ENCODE assay signal across 8 mouse cellular contexts in genomic region chr1:132371298-132372081, GRCm38 (mm10). TPM values are rescaled to one million over a fixed set of nuclear protein-coding genes. Genes with fewer than 3 reads are reported as not detected.
A peak's percentile ranks its signal among the peaks of the same experiment; 100 is the strongest.
DNase-seq lines count a peak whose midpoint lies in the region; ATAC-seq lines count a peak whose summit lies in the region.

No protein-coding gene starts in this region.

- H3K79me2 ChIP-seq in macrophage (ENCODE audit: inconsistent target), result no peaks in the 10 kb centered on the region

- H3K4me3 ChIP-seq in heart, embryonic 10.5 days, result no peak overlapping the region
- no peak overlapping the region for H3K4me3 ChIP-seq in hindbrain, embryonic 12.5 days
- no peak overlapping the region for H3K4me3 ChIP-seq in macrophage (ENCODE audit: inconsistent target)

- no peaks in the 10 kb centered on the region for H3K27me3 ChIP-seq in heart, embryonic 10.5 days (ENCODE audit: insufficient read depth, poor library complexity, severe bottlenecking)
- no peaks in the 10 kb centered on the region for H3K27me3 ChIP-seq in hindbrain, embryonic 12.5 days

- ATAC-seq in hindbrain, embryonic 12.5 days (ENCODE audit: low FRiP score), result no peak
- no peak for ATAC-seq in CD4-positive, CD25-positive, alpha-beta regulatory T cell, adult 4 months

- peak overlapping the region; percentile 43; the same call in 1 of the 2 replicates for H3K27ac ChIP-seq in heart, embryonic 10.5 days
- H3K27ac ChIP-seq in hindbrain, embryonic 12.5 days, result peak overlapping the region; percentile 82
- peak overlapping the region; percentile 92 for H3K27ac ChIP-seq in macrophage

- no peaks in the 10 kb centered on the region for H3K9me3 ChIP-seq in heart, embryonic 10.5 days
- H3K9me3 ChIP-seq in hindbrain, embryonic 12.5 days (replicated peaks), result no peaks in the 10 kb centered on the region

- intact Hi-C loops in heart, postnatal 36 days (cut with DNase I), result no loop called here

- peak overlapping the region; percentile 2; the same call in 1 of the 2 replicates for H3K9ac ChIP-seq in hindbrain, embryonic 12.5 days

- H3K4me2 ChIP-seq in hindbrain, embryonic 12.5 days (replicated peaks), result no peak overlapping the region; the same call in 1 of the 2 replicates

- peaks cover 3% of the 10 kb centered on the region; the same call in 1 of the 2 replicates for H3K36me3 ChIP-seq in heart, embryonic 10.5 days
- H3K36me3 ChIP-seq in hindbrain, embryonic 12.5 days, result peaks cover 7% of the 10 kb centered on the region
- no peaks in the 10 kb centered on the region for H3K36me3 ChIP-seq in macrophage (ENCODE audit: inconsistent target)

- peaks cover 68% of the 10 kb centered on the region for H3K4me1 ChIP-seq in heart, embryonic 10.5 days
- peaks cover 65% of the 10 kb centered on the region for H3K4me1 ChIP-seq in hindbrain, embryonic 12.5 days

- DNase-seq in heart, embryonic 10.5 days (ENCODE audit: low spot score), result no peak
- no peak for DNase-seq in heart, postnatal 36 days
- DNase-seq in R1 (ENCODE audit: low read depth, low spot score), result peak; percentile 52
- no peak for DNase-seq in ovary, adult 18-20 months (ENCODE audit: low spot score)
- DNase-seq in thymus, postnatal 4 days, result no peak

- WGBS in heart, embryonic 10.5 days, result 69% methylated on average over 8 of the region's 8 CpGs
- 47% methylated on average over 8 of the region's 8 CpGs for WGBS in hindbrain, embryonic 12.5 days
- 73% methylated on average over 8 of the region's 8 CpGs for WGBS in macrophage (ENCODE audit: missing documents)

RNA-seq across cellular contexts. Expression of gene Tmcc2, which starts 19.6 kb away (rescaled TPM):
- 10.1 and 12.6 TPM in 2 replicates for polyA plus RNA-seq in heart, embryonic 10.5 days (2016; fragmentation: Nextera tagmentation; extraction: Ambion mirVana)
- total RNA-seq in heart, postnatal 36 days (2021), result 10 to 100 TPM; 18.2 to 19.7 TPM
- 36.3 and 37.8 TPM in 2 replicates for polyA plus RNA-seq in hindbrain, embryonic 12.5 days (2016; fragmentation: Nextera tagmentation; extraction: Ambion mirVana)
- 1 to 10 TPM in 21 of 26 experiments, under 1 TPM in 5; 0.48 to 9.3 (median 2.8) TPM for total RNA-seq in macrophage (2018; cell fraction: chromatin; rRNA removed)
- total RNA-seq in macrophage (2018; cell fraction: cytosol; rRNA removed), result 1 to 10 TPM in 25 of 26 experiments, under 1 TPM in 1; 0.76 to 6.4 (median 3.9) TPM
- 10 to 100 TPM in 1 of 26 experiments, 1 to 10 TPM in 25; 1.6 to 13.6 (median 5.0) TPM for total RNA-seq in macrophage (2018; cell fraction: nucleus; rRNA removed)
- polyA plus RNA-seq in macrophage (2018), result 2.6 to 6.5 TPM (median 2.9 TPM) in 3 replicates
- 1 to 10 TPM; 1.0 to 1.2 TPM for polyA plus RNA-seq in CD4-positive, CD25-positive, alpha-beta regulatory T cell, adult 4 months (2017; shearing (Covaris generic))

RNA-seq across cellular contexts. Expression of gene Dstyk, which starts 45.9 kb away (rescaled TPM):
- polyA plus RNA-seq in heart, embryonic 10.5 days (2016; fragmentation: Nextera tagmentation; extraction: Ambion mirVana), result 10.6 and 10.8 TPM in 2 replicates
- 10 to 100 TPM; 16.6 to 17.0 TPM for total RNA-seq in heart, postnatal 36 days (2021)
- 14.3 and 14.6 TPM in 2 replicates for polyA plus RNA-seq in hindbrain, embryonic 12.5 days (2016; fragmentation: Nextera tagmentation; extraction: Ambion mirVana)
- 100 to 1,000 TPM in 11 of 26 experiments, 10 to 100 TPM in 15; 59.5 to 135 (median 84.8) TPM for total RNA-seq in macrophage (2018; cell fraction: chromatin; rRNA removed)
- total RNA-seq in macrophage (2018; cell fraction: cytosol; rRNA removed), result 10 to 100 TPM in 15 of 26 experiments, 1 to 10 TPM in 11; 4.1 to 19.7 (median 11.6) TPM
- total RNA-seq in macrophage (2018; cell fraction: nucleus; rRNA removed), result 10 to 100 TPM; 24.5 to 92.9 (median 52.1) TPM
- polyA plus RNA-seq in macrophage (2018), result 9.6 to 14.6 TPM (median 10.1 TPM) in 3 replicates
- polyA plus RNA-seq in CD4-positive, CD25-positive, alpha-beta regulatory T cell, adult 4 months (2017; shearing (Covaris generic)), result 1 to 10 TPM; 4.9 to 7.1 TPM

RNA-seq across cellular contexts. Expression of gene Nuak2, which starts 55.6 kb away (rescaled TPM):
- polyA plus RNA-seq in heart, embryonic 10.5 days (2016; fragmentation: Nextera tagmentation; extraction: Ambion mirVana), result 3.0 and 3.4 TPM in 2 replicates
- total RNA-seq in heart, postnatal 36 days (2021), result 1 to 10 TPM; 3.7 to 3.8 TPM
- 29.7 and 30.0 TPM in 2 replicates for polyA plus RNA-seq in hindbrain, embryonic 12.5 days (2016; fragmentation: Nextera tagmentation; extraction: Ambion mirVana)
- total RNA-seq in macrophage (2018; cell fraction: chromatin; rRNA removed), result 100 to 1,000 TPM in 10 of 26 experiments, 10 to 100 TPM in 16; 27.0 to 369 (median 90.6) TPM
- 10 to 100 TPM; 12.2 to 78.8 (median 36.4) TPM for total RNA-seq in macrophage (2018; cell fraction: cytosol; rRNA removed)
- 100 to 1,000 TPM in 7 of 26 experiments, 10 to 100 TPM in 19; 29.4 to 234 (median 74.6) TPM for total RNA-seq in macrophage (2018; cell fraction: nucleus; rRNA removed)
- 12.2 to 19.5 TPM (median 16.2 TPM) in 3 replicates for polyA plus RNA-seq in macrophage (2018)
- polyA plus RNA-seq in CD4-positive, CD25-positive, alpha-beta regulatory T cell, adult 4 months (2017; shearing (Covaris generic)), result 1 to 10 TPM; 2.0 to 4.3 TPM
